Mouse (Mus musculus) heart, adult 10 weeks (tissue): ENCODE data around the gene Gm21650. TPM values are rescaled to one million over a fixed set of nuclear protein-coding genes. Genes with fewer than 3 reads are reported as not detected.

Experiments used
- polyA plus RNA-seq: library from polyadenylated mRNA; stranded (reverse); fragments of 350-450 nt; fragmentation: Illumina TruSeq; extraction: RNeasy Lipid Tissue Mini Kit (QIAGEN cat#74804); gene quantifications from one replicate; pipeline ENCODE4 v1.2.3, GENCODE M21; 2014; ENCODE audit warnings: low read depth, low replicate concordance

Gene Gm21650
- not detected for polyA plus RNA-seq

DNA sequence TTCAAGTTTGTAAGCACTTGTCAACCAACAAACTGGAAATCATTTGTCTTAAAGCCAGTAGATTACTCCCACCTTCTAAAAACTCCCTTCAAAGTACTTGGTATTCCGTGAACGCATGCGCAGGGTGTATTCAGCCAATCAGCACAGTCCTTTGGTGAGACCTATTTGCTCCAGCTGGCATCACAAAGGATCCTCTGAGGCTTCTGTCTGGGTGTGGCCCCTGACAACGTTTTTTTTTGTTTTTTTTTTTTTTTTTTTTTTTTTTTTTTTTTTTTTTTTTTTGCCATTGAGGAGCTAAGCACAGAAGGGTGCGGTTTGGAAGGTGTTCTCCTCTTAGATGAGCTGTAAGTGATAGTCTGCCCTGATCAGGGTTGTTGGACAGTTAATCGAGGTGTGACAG is at the start of gene Gm21650:
Gm21650 (plus strand) TSS at position 301 of the 400 bp plus-strand sequence.

